Mouse (Mus musculus) E14TG2a.4 (cell line): ENCODE results near the gene Optn.

ENCODE experiments used
- CTCF ChIP-seq: conservative IDR thresholded peaks from 2 replicates; pipeline ENCODE4 v1.5.1; 2014; ENCODE audit warnings: low read length
- NANOG ChIP-seq: IDR thresholded peaks from 2 replicates; pipeline ENCODE4 v1.6.1; 2014; ENCODE audit warnings: borderline replicate concordance, low read length, mixed read lengths
- POU5F1 ChIP-seq: IDR thresholded peaks from 2 replicates; pipeline ENCODE4 v1.6.1; 2014; ENCODE audit warnings: low read length, borderline replicate concordance

- TF ChIP-seq CTCF (no peak), POU5F1 (no peak), NANOG (no peak)
Observed at GRCm38 (mm10) chr2:5101743-5102245, 37.9 kb upstream of the Optn start.
